Mouse (Mus musculus) adrenal gland, adult 8-10 months (tissue): ENCODE data around the gene Gpatch8. TPM values are rescaled to one million over a fixed set of nuclear protein-coding genes. Genes with fewer than 3 reads are reported as not detected.
A peak's percentile ranks its signal among the peaks of the same experiment; 100 is the strongest.

ENCODE experiments used
- DNase-seq: peaks from one replicate; pipeline ENCODE4 v3.0.0; 2022
- total RNA-seq, 4 experiments: library from RNA; stranded (reverse); gene quantifications; 2 replicates each; pipeline ENCODE4 v1.2.4; 2022

The Gpatch8 gene
- 10 to 100 TPM; 29.2 to 48.9 (median 35.7) TPM for total RNA-seq

DNA sequence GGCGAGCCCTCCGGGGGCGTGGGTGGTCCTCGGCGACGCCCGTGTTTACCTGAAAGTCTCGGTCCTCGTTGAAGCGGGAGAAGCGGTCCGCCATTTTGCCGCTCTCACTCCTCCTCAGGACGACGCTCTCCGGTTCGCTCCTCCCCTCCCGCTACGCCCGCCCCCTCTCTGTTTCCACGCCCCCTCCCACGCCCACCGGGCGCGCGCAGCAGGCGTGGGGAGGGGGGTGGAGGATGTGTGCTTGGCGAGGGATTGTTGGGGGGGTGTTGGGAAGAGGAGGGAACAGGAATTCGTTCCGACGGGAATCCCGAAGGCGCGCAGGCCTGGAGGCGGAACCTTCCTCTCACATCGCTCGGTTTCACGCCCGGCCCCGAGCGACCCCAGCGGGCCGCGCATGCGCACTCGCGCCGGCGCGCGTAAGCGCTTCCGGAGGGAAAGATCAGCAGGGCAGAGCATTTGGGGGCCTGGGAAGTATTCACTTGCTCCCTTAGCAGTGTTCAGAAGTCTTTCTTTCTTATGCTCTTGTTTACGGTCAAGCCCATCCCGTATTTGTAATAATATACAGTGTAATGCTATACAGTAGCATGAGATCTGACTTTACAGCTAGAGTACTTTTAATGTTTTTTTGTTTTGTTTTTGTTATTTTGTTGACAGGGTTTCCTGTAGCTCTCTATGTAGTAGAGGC is at the start of gene Gpatch8:
TSS of gene Gpatch8 (minus strand) at position 362 of the 685 bp plus-strand sequence.
- DNase-seq = peak; percentile 96

DNA sequence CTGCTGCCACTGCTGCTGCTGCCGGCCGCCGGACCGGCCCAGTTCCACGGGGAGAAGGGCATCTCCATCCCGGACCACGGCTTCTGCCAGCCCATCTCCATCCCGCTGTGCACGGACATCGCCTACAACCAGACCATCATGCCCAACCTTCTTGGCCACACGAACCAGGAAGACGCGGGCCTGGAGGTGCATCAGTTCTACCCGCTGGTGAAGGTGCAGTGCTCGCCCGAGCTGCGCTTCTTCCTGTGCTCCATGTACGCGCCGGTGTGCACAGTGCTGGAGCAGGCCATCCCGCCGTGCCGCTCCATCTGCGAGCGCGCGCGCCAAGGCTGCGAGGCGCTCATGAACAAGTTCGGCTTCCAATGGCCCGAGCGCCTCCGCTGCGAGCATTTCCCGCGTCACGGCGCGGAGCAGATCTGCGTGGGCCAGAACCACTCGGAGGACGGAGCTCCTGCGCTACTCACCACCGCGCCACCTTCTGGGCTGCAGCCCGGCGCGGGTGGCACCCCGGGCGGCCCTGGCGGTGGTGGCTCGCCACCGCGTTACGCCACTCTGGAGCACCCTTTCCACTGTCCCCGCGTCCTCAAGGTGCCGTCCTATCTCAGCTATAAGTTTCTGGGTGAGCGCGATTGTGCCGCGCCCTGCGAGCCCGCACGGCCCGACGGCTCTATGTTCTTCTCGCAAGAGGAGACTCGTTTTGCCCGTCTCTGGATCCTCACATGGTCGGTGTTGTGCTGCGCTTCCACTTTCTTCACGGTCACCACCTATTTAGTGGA is 48.8 kb upstream of the Gpatch8 start:
- DNase-seq = no peak

- DNase-seq = peak; percentile 84
These were observed 47.9 kb upstream of the Gpatch8 start, which contains the start of gene Fzd2 for GRCm38 (mm10) chr11:102604010-102604584. TSS of gene Fzd2 (plus strand) at chr11:102604396.

- no peak for DNase-seq
These were observed 47.3 kb upstream of the Gpatch8 start for GRCm38 (mm10) chr11:102603496-102603850.

GRCm38 (mm10) chr11:102602816-102603495 is 46.8 kb upstream of the Gpatch8 start:
- DNase-seq = no peak

- DNase-seq = no peak
These were observed 43.7 kb upstream of the Gpatch8 start for GRCm38 (mm10) chr11:102599912-102600311.

DNA sequence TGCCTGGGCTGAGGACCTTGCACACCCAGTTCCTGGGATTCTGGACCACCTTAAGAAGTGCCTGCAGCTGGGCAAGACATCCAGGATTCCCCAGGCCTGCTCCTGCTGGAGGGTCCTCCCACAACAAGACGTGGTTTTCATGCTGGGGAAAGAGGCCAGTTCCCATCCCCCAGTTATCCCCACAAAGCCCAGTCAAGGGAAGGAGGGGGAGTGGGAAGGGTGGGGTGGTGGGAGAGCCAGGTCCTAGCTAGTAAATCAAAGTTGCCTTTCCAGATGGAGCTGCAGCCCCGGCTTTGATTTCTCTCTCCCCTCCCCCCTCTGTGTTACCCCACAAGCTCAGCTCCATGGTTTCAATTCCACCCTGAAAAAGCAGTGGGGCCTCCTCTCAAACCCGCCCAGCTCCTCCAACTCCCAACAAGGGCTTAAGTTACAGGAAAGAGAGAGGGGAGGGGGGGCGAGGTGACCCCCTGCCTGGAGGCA is 39.2 kb upstream of the Gpatch8 start:
- DNase-seq = no peak

GRCm38 (mm10) chr11:102587554-102587953 is 31.4 kb upstream of the Gpatch8 start:
- DNase-seq = no peak

DNA sequence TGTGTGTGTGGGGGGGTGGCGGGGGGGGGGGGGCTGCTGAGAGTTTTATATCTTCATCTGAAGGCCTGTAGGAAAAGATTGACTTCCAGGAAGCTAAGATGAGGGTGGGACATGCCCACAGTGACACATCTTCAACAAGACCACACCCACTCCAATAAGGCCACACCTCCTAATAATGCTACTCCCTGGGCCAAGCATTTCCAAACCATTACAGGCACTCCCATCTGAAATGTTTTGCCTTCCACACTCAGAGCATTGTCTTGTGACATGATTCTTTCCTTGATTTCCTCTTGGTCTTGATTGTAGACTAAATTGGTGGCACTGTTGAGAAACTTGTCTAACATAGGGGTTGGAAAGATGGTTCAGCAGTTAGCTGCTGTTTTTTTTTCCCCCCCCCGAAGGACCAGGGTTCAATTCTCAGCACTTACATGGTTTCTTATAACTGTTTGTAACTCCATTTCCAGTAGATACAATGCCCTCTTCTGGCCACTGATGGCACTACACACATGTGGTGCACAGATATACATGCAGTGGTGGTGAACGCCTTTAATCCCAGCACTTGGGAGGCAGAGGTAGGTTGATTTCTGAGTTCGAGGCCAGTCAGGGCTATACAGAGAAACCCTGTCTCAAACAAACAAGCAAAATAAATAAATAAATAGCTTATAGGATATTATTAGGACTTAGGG is 30.4 kb upstream of the Gpatch8 start:
- DNase-seq = no peak

DNA sequence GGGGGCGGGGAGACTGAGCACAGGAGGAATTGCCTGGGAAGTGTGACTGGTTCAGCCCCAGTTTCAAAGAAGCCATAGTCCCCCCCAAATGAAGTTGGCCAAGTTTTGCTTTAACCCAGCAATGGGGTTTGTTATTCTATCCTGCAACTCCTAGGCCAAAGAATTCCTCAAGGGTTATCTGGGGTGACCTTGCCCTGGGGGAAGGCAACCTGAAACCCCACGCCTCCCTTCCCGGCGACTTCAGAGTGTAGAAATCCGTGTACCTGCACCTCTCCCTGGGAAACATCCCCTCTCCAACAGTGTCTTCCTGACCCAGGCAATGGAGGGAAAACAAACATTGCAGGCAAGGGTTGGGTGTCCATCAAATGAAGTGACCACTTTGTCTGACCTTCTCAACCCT is 26.5 kb upstream of the Gpatch8 start:
- no peak for DNase-seq

- no peak for DNase-seq
These were observed 25.9 kb upstream of the Gpatch8 start for GRCm38 (mm10) chr11:102582016-102582610.

GRCm38 (mm10) chr11:102581281-102582015 is 25.3 kb upstream of the Gpatch8 start:
- DNase-seq = no peak

GRCm38 (mm10) chr11:102580034-102580330 is 23.8 kb upstream of the Gpatch8 start:
- no peak for DNase-seq

- DNase-seq = no peak
These were observed 23.2 kb upstream of the Gpatch8 start, which contains the start of gene Gm11627 for GRCm38 (mm10) chr11:102579165-102580033. TSS of gene Gm11627 (minus strand) at chr11:102579461.

DNA sequence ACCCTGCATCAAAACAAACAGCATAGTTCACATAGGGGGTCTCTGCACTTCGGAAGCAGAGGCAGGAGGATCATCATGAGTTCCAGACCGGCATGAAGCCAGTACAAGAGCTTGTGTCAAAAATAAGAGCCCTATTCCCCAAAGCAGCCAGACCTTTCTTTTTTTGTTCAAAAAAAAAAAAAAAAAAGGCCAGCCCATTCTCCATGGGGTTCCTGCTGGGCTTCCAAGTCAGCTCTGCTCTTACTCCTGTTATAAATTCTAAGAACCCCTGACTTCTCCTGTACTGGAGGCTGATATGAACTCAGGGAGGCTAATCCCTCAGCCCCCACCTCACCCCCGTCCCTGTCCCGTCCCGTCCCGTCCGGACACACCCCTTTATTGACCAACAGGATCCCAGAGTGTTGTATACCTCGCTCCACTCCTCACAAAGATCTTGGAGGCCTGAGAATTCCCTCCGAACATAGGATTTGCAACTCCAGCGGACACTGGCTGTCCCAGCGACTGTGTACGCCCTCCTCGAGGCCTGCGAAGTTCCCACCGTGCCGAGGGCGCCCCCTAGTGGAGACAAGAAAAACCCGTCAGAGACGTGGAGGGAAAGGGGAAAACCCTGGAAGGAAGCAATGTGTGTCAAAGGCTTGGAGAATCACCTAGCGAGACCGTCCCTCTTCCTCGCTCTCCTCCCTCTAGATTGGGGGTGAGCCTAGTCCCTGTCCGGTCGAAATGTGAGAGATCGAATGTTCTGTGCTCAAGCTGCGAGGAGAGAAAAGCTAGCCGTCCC is 22.3 kb upstream of the Gpatch8 start:
- peak; percentile 56 for DNase-seq

DNA sequence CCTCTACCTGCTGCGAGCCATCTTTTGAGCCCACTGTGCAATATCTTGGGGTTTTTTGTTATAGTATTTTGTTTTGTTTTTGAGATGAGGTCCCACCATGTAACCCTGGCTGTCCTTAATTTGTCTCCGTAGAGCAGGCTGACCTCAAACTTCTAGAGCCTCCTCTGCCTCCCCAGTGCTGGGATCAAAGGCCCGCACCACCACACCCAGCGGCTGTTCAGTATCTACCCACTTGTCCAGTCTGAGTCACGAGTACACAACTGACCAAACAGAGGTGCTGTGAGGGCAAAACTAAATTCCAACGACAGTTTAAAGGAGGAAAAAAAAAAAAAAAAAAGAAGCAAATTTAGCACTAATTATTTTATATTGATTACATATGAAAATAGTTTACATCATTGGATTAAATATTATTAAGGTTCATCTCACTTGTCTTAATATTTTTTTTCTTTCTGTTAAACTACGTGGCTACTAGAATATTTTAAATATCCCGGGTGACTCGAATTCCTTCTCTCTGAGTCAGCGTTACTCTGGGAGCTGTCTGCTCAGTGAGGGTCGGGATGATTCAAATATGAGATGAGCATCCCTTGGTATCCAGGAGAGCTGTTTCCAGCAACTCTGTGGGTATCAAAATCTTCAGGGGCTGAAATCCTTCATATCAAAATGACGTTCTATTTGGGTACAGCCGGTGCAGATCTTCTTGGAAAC is 20.0 kb upstream of the Gpatch8 start:
- DNase-seq = no peak

- no peak for DNase-seq
These were observed 18.8 kb upstream of the Gpatch8 start for GRCm38 (mm10) chr11:102575034-102575433.

DNA sequence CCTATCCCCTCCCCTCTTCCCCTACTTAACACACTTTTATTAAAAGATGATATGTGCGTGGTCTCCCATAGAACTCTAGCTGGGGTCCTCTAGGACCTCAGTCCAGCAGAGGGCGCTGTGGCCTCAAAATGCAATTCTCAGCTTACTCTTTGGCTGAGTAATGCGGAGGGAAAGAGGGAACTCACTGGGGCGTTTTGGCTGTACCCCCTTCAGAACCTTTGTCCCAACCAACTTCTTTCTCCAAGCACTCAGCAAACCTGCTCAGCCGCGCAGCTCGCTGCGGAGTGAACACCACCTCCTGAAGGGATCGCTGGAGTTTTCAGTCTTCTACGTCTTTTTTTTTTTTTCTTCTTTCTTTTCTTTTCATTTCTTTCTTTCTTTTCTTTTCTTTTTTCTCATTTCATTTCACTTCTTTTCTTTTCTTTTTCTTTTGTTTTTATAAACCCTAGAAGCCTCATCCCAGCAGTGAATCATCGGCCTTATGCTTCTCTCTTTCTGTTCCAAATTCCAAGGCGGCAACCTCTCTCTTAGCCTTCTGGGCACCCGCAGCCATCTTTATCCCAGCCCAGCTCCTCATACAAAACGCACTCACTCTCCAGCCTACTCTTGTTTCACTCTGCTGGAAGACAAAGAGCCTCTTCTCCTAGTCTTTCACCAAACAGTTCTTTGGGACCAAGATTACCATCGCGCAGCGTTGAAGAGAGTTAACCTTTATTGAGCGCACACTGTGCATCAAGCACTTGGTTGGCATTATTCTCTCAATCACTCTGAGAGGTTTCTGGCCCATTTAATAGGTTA is 16.9 kb upstream of the Gpatch8 start:
- DNase-seq = peak; percentile 47
